Mouse (Mus musculus): ENCODE measurements at regions not wholly inside any gene's neighbourhood (a gene's known extent, or its start where the extent isn't known, plus 50 kb on each side); places are given as distances from the start of the nearest gene placed in this dataset.

- TF ChIP-seq CTCF (IDR thresholded peaks at IDR 0.05; ENCODE audit: low read depth) (no peak), EP300 (IDR thresholded peaks at IDR 0.05; ENCODE audit: low read depth) (no peak)
Measured at GRCm38 (mm10) chr7:40103057-40103945, 585.7 kb downstream of the Zfp619 start.

Measured in heart, postnatal 0 days (tissue).